Mouse (Mus musculus) forebrain, embryonic 12.5 days (tissue): Measurements from ENCODE around the gene Nsun6. TPM values are rescaled to one million over a fixed set of nuclear protein-coding genes. Genes with fewer than 3 reads are reported as not detected.

Experiments
- ATAC-seq: fragments of 200-750 bp; cut with Nextera tagmentation; 2 replicates; pipeline ENCODE4 v1.8.0; 2017; ENCODE audit warnings: moderate TSS enrichment; ENCODE audit not compliant: low FRiP score
- H3K27ac ChIP-seq: fragments of 300-500 bp; sonication (generic); 2 replicates; pipeline ENCODE4 v1.5.1; 2016; ENCODE audit warnings: mild to moderate bottlenecking
- H3K27me3 ChIP-seq: fragments of 300-500 bp; sonication (generic); 2 replicates; pipeline ENCODE4 v1.6.1; 2016; ENCODE audit warnings: mild to moderate bottlenecking
- H3K36me3 ChIP-seq: fragments of 300-500 bp; sonication (generic); replicated peaks from 2 replicates; pipeline ENCODE4 v1.6.1; 2016; ENCODE audit warnings: mild to moderate bottlenecking
- H3K4me1 ChIP-seq: fragments of 300-500 bp; sonication (generic); 2 replicates; pipeline ENCODE4 v1.6.1; 2016
- H3K4me2 ChIP-seq: fragments of 300-500 bp; sonication (generic); 2 replicates; pipeline ENCODE4 v1.6.1; 2016; ENCODE audit warnings: mild to moderate bottlenecking, moderate library complexity
- H3K4me3 ChIP-seq: fragments of 300-500 bp; sonication (generic); replicated peaks from 2 replicates; pipeline ENCODE4 v1.5.1; 2016; ENCODE audit warnings: mild to moderate bottlenecking
- H3K9ac ChIP-seq: fragments of 300-500 bp; sonication (generic); 2 replicates; pipeline ENCODE4 v1.6.1; 2016; ENCODE audit warnings: mild to moderate bottlenecking
- H3K9me3 ChIP-seq: fragments of 300-500 bp; sonication (generic); 2 replicates; pipeline ENCODE4 v1.6.1; 2016
- WGBS: fragments of 180-500 bp; shearing (Covaris S2); methylation state at CpG from one replicate; pipeline ENCODE4 v1.1.7; 2016; 5-methylcytosine and 5-hydroxymethylcytosine counted together
- polyA plus RNA-seq: library from polyadenylated mRNA; unstranded; fragments of >200 nt; fragmentation: Nextera tagmentation; extraction: Ambion mirVana; gene quantifications from 2 replicates; pipeline ENCODE4 v1.2.1, GENCODE M21; 2016

The Nsun6 gene
- polyA plus RNA-seq, 1 experiment from 2014 or later, result 14.2 TPM

DNA sequence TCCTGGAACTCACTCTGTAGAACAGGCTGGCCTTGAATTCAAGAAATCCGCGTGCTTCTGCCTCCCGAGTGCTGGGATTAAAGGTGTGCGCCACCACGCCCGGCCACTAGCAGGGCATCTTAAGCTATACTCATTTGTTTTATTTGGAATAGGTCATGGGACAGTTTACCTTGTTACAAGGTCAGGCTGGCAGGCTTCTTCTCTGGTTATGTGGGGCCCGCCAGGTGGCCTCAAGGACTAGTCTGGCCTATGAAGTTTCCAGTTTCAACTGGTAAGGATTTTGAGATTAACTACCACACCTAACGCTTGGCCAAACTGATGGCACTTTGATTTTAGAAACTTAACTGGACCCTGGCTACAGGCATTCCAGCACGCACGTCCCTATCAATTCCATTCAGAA, 373 bp downstream of the Nsun6 start:
- peak overlapping the region; percentile 84 for H3K27ac ChIP-seq
- H3K36me3 ChIP-seq, result 0 out of 2 replicates have a peak, but pooled peaks cover 4% of the 10 kb centered on the region
- 24% methylated on average over 10 of the region's 10 CpGs for WGBS
- H3K4me2 ChIP-seq, result peak overlapping the region; percentile 57
- peaks cover 28% of the 10 kb centered on the region for H3K4me1 ChIP-seq
- no peaks in the 10 kb centered on the region for H3K9me3 ChIP-seq
- ATAC-seq, result no peak; the same call in 1 of the 2 replicates
- H3K9ac ChIP-seq, result peak overlapping the region; percentile 77
- no peaks in the 10 kb centered on the region for H3K27me3 ChIP-seq
- peak overlapping the region; percentile 74 for H3K4me3 ChIP-seq

DNA sequence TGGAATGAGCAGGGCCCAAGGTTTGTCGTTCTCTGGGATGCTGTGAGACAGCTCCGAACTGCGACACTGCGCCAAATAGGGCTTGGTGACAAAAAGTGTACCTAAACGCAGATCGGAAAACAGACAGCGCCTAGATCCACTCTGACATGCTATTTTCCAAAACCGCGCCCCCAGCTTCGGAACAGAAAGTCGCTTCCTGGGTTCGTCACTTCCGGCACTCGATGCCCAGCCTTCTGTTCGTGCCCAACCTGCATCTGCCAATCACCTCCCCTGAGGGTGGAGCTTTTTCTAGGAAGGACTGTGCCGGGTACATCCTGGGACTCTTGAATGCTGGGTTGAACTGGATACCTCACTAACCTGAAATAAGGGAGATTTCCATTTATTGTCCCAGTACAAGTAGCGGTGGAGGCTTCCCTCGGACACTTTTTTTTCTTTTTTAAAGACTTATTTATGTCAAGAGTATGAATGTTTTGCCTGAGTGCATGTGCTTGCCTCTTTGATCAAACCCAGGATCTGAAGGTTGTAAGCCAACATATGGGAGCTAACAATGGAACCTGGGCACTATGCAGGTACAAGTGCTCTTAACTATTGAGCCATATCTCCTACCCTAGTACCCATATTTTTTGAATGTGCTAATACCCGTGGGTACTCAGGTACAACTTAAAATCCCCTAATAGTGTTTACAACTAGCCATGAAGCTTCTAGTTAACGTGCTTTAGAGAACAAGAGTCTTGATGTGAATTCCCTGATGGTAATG, 5.6 kb downstream of the Nsun6 start, which contains the start of gene Arl5b:
TSS of gene Arl5b (plus strand) at position 279 of the 757 bp plus-strand sequence.
- Histone ChIP-seq H3K27ac (0 out of 2 replicates have a peak within 1 kb of the TSS, but pooled peaks have one; percentile 65), H3K9ac (peak within 1 kb of the TSS; percentile 58)

DNA sequence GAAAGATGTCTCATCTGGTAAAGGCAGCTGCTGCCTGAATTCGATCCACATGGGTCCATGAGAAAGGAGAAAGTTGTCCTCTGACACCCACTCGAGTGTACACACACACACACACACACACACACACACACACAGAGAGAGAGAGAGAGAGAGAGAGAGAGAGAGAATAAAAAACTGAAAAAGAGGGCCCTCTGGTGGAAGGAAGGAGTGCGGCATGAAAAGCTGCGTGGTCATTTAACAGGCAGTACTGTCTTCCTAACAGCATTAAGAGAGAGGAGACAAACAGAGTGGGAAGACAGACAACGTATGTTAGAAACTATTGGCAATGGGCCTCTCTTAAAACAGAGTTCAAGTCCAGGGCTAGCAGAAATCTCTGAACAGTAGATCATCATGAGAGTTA, 14.5 kb downstream of the Nsun6 start:
- H3K4me1 ChIP-seq, result no peaks in the 10 kb centered on the region
- H3K9ac ChIP-seq, result no peak overlapping the region
- 60% methylated on average over 5 of the region's 5 CpGs for WGBS
- H3K27me3 ChIP-seq, result no peaks in the 10 kb centered on the region
- H3K9me3 ChIP-seq, result no peaks in the 10 kb centered on the region
- no peak for ATAC-seq
- H3K4me3 ChIP-seq, result no peak overlapping the region
- H3K4me2 ChIP-seq, result no peak overlapping the region
- H3K36me3 ChIP-seq, result peaks cover 9% of the 10 kb centered on the region
- H3K27ac ChIP-seq, result no peak overlapping the region

More for the DNA sequence above, 5.6 kb downstream of the Nsun6 start, which contains the start of gene Arl5b:
- peak; percentile 99 for ATAC-seq
- no peaks in the 10 kb centered on the region for H3K9me3 ChIP-seq
- H3K4me1 ChIP-seq, result peaks cover 13% of the 10 kb centered on the region
- WGBS, result 9% methylated on average over 20 of the region's 20 CpGs
- H3K27me3 ChIP-seq, result no peaks in the 10 kb centered on the region
- H3K4me2 ChIP-seq, result peak within 1 kb of the TSS; percentile 58
- H3K36me3 ChIP-seq, result no peaks in the 10 kb centered on the region; the same call in 1 of the 2 replicates
- peak within 1 kb of the TSS; percentile 65 for H3K4me3 ChIP-seq

DNA sequence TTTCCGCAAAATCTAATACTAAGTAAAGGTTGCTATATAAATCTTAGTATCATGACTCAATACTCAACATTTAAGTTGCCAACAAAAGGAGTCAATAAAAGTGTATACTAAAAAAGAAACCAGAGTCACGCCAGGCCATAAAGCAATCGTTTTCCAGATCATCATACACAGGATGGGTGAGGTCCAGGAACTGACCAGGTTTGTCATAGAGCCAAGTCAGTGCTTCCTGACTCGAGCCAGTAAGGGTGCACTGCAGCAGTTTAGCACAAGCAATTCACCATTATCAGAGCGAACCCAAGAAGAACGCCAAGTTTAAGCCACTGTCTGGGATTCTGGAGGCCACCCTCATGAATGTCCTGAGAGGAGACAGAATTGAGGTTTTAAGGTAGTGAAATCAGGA, 16.2 kb downstream of the Nsun6 start:
- WGBS, result 90% methylated on average over 6 of the region's 6 CpGs
- ATAC-seq, result no peak
- Histone ChIP-seq H3K9me3 (no peaks in the 10 kb centered on the region), H3K4me1 (no peaks in the 10 kb centered on the region), H3K9ac (no peak overlapping the region), H3K27me3 (no peaks in the 10 kb centered on the region), H3K27ac (no peak overlapping the region), H3K4me3 (no peak overlapping the region), H3K36me3 (peaks cover 9% of the 10 kb centered on the region; the same call in 1 of the 2 replicates), H3K4me2 (no peak overlapping the region)

DNA sequence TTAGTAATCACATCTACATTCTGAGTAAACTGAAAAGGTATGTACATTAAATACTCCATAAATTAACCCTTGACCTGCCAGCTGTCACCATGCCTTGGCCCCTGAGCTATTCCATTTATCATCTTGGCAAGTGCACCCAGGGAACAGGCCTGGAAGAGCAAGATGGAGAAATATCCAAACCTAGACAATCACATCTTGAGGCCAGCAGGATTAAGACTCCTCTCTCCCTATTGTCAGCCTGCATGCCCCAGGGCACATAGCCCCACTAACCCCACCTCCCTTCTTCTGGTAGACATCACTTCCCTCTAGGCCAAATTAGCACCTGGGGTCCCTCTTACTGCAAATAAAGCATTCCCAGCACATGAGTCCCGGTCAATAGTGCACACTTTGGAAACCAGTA, 27.1 kb downstream of the Nsun6 start:
- Histone ChIP-seq H3K36me3 (peaks cover 14% of the 10 kb centered on the region), H3K9ac (no peak overlapping the region), H3K4me3 (no peak overlapping the region), H3K27ac (no peak overlapping the region), H3K27me3 (no peaks in the 10 kb centered on the region), H3K9me3 (no peaks in the 10 kb centered on the region), H3K4me1 (no peaks in the 10 kb centered on the region), H3K4me2 (no peak overlapping the region)
- ATAC-seq, result no peak
- 92% methylated on average over 1 of the region's 1 CpGs for WGBS

GRCm38 (mm10) chr2:15026817-15027216, 28.1 kb downstream of the Nsun6 start:
- Histone ChIP-seq H3K36me3 (peaks cover 10% of the 10 kb centered on the region), H3K27me3 (no peaks in the 10 kb centered on the region), H3K9ac (no peak overlapping the region), H3K4me1 (no peaks in the 10 kb centered on the region), H3K4me2 (no peak overlapping the region), H3K9me3 (no peaks in the 10 kb centered on the region), H3K4me3 (no peak overlapping the region), H3K27ac (no peak overlapping the region)
- 93% methylated on average over 3 of the region's 3 CpGs for WGBS
- no peak for ATAC-seq

DNA sequence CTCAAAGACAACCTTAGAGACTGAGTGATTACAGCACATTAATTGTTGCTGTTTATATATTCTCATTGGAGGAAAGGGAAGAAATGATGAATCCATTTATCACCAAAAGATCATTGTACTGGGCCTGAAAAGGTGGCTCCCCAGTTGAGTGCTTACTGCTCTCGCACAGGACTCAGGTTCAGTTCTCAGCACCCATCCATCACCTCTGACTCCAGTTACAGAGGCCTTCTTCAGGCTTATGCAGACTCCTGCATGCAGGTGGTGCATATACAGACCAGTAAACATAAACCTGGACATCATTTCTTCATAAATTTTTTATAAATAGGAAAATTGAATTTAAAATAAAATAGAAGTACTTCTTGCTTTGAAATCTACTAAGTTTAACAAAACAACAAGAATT, 46.8 kb downstream of the Nsun6 start:
- no peaks in the 10 kb centered on the region for H3K27me3 ChIP-seq
- no peak overlapping the region for H3K27ac ChIP-seq
- 92% methylated on average over 1 of the region's 1 CpGs for WGBS
- H3K4me1 ChIP-seq, result no peaks in the 10 kb centered on the region
- no peaks in the 10 kb centered on the region for H3K9me3 ChIP-seq
- H3K4me3 ChIP-seq, result no peak overlapping the region
- peaks cover 6% of the 10 kb centered on the region; the same call in 1 of the 2 replicates for H3K36me3 ChIP-seq
- no peak overlapping the region for H3K4me2 ChIP-seq
- ATAC-seq, result no peak
- H3K9ac ChIP-seq, result no peak overlapping the region

DNA sequence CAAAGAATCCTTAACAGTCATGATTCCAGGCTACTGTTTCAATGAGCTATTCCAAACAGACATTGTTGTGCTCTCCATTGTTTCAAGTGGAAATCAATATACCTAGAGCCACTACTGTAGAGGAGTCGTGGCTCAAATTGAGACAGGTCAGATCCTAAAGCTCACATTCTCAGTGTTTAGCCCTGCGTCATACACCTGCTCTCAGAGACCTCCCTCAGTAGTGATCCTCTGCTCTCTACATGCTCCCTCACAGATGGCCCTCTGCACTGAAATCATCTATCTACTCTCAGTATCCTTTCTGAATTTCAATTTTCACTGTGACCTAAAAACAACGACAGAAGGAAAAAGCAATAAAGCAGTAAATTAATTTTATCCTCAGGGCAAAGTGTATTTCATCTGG, 47.3 kb downstream of the Nsun6 start:
- no peak overlapping the region for H3K9ac ChIP-seq
- H3K4me3 ChIP-seq, result no peak overlapping the region
- 85% methylated on average over 3 of the region's 3 CpGs for WGBS

DNA sequence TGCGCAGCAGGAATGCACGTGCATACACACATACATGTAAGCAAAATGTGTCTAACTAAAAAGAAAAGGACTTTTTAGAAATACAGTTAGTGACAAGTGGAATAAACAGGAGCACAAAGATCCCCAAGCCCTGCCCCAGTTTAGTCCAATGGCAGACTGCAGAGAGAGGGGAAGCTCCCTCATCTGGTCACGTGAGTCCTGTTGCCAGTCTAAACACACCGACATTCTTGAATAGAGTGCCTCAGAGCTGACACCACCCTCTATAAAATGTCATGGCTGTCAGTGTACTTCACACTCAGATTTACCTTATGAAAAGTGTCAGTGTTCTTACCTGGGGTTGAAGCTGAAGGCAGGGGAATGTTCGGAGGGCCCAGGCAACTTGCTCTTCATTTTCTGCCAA, 57.0 kb downstream of the Nsun6 start:
- H3K9me3 ChIP-seq, result no peaks in the 10 kb centered on the region
- no peak for ATAC-seq
- no peak overlapping the region for H3K4me3 ChIP-seq
- H3K9ac ChIP-seq, result no peak overlapping the region
- H3K4me2 ChIP-seq, result no peak overlapping the region
- H3K27ac ChIP-seq, result no peak overlapping the region
- no peaks in the 10 kb centered on the region for H3K27me3 ChIP-seq
- 90% methylated on average over 5 of the region's 5 CpGs for WGBS
- H3K36me3 ChIP-seq, result peaks cover 6% of the 10 kb centered on the region
- no peaks in the 10 kb centered on the region for H3K4me1 ChIP-seq

More for the DNA sequence above, 47.3 kb downstream of the Nsun6 start:
- Histone ChIP-seq H3K27me3 (no peaks in the 10 kb centered on the region), H3K36me3 (peaks cover 5% of the 10 kb centered on the region; the same call in 1 of the 2 replicates), H3K4me1 (no peaks in the 10 kb centered on the region), H3K27ac (no peak overlapping the region), H3K9me3 (no peaks in the 10 kb centered on the region), H3K4me2 (no peak overlapping the region)
- no peak for ATAC-seq

GRCm38 (mm10) chr2:14996036-14996435, 58.8 kb downstream of the Nsun6 start:
- 84% methylated on average over 4 of the region's 4 CpGs for WGBS
- no peak overlapping the region for H3K27ac ChIP-seq

GRCm38 (mm10) chr2:14992531-14992930, 62.3 kb downstream of the Nsun6 start:
- H3K4me3 ChIP-seq, result no peak overlapping the region
- no peak overlapping the region for H3K9ac ChIP-seq
- H3K27ac ChIP-seq, result no peak overlapping the region
- no peaks in the 10 kb centered on the region for H3K4me1 ChIP-seq
- ATAC-seq, result no peak
- no peaks in the 10 kb centered on the region for H3K27me3 ChIP-seq
- H3K4me2 ChIP-seq, result no peak overlapping the region
- WGBS, result 92% methylated on average over 4 of the region's 4 CpGs
- peaks cover 6% of the 10 kb centered on the region for H3K36me3 ChIP-seq
- H3K9me3 ChIP-seq, result no peaks in the 10 kb centered on the region

More at GRCm38 (mm10) chr2:14996036-14996435, 58.8 kb downstream of the Nsun6 start:
- Histone ChIP-seq H3K27me3 (no peaks in the 10 kb centered on the region), H3K36me3 (peaks cover 6% of the 10 kb centered on the region), H3K4me2 (no peak overlapping the region), H3K4me1 (no peaks in the 10 kb centered on the region), H3K9me3 (no peaks in the 10 kb centered on the region), H3K9ac (no peak overlapping the region), H3K4me3 (no peak overlapping the region)
- ATAC-seq, result no peak

DNA sequence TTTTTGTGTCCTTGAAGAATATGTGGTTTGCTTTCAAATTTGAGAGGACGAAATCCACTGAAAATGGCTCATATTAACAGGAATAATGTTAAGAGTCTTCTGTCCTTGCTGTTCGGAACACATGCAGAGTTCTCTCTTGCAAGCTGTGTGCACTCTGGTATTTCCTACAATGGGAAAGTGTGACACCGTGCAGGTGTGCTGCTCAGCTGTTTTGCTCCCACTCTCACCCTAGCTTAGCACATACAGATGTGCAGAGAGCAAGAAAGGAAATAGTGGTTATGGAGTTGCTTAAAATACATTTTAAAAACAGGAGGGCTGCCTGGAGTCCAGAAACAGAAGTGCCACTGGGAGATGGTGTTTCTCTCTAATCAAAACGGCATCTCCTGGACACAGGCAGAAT, 65.5 kb downstream of the Nsun6 start:
- WGBS, result 89% methylated on average over 4 of the region's 4 CpGs
- Histone ChIP-seq H3K27ac (no peak overlapping the region), H3K9ac (no peak overlapping the region), H3K4me3 (no peak overlapping the region), H3K9me3 (no peaks in the 10 kb centered on the region), H3K4me1 (no peaks in the 10 kb centered on the region), H3K4me2 (no peak overlapping the region), H3K27me3 (no peaks in the 10 kb centered on the region), H3K36me3 (peaks cover 4% of the 10 kb centered on the region; the same call in 1 of the 2 replicates)
- no peak for ATAC-seq

DNA sequence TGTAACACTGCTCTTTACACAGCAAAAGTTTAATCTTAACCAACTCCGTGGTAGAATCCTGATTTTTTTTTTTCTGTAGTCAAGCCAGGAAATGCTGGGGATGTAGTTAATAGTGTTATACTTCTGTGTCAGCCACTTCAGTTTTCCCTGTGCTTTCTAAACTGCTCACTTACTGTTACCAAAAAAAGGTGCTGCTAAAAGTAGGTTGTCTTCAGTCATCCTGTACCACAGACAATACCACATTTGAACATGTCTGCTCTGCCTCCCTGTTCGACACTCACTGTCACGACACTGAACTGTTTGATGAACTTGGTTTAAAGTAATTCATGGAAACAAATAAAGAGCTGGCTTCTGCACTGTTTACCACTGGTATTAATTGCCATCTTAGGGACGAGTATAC, 66.4 kb downstream of the Nsun6 start:
- no peak overlapping the region for H3K4me3 ChIP-seq
- no peak overlapping the region for H3K9ac ChIP-seq
- H3K4me2 ChIP-seq, result no peak overlapping the region
- H3K36me3 ChIP-seq, result peaks cover 4% of the 10 kb centered on the region; the same call in 1 of the 2 replicates
- no peaks in the 10 kb centered on the region for H3K9me3 ChIP-seq
- H3K27me3 ChIP-seq, result no peaks in the 10 kb centered on the region
- 87% methylated on average over 4 of the region's 4 CpGs for WGBS
- no peak for ATAC-seq
- no peaks in the 10 kb centered on the region for H3K4me1 ChIP-seq
- no peak overlapping the region for H3K27ac ChIP-seq
